Mouse (Mus musculus): ENCODE results near the gene Syngr2.

DNA sequence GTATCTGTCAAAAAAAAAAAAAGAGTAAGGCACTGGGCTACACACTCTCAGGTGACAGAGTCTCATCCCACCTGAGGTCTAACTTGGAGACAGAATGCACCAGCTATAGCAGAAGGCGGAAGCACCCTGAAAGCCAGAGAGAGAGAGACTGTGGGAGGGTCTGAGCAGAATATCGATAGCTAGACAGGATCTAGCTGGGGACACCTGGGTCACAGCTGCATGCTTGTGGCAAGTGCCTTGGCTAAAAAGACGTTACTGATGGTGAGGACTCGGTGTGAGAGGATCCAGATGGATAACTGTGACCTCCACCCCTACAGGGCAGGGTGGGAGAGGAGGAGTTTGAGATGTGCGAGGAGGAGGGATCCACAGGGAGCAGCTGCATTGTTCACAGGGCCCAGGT, 12.5 kb upstream of the Syngr2 start:
- TF ChIP-seq CTCF (IDR thresholded peaks at IDR 0.05; ENCODE audit: borderline replicate concordance, insufficient read depth, low read length) (no peak), POLR2A (IDR thresholded peaks at IDR 0.05; ENCODE audit: low read depth, low read length) (no peak)
